Mouse (Mus musculus) heart, embryonic 12.5 days (tissue): ENCODE measurements around the gene Clca1. TPM values are rescaled to one million over a fixed set of nuclear protein-coding genes. Genes with fewer than 3 reads are reported as not detected.

Experiments used
- ATAC-seq: fragments of 200-750 bp; cut with Nextera tagmentation; 2 replicates; pipeline ENCODE4 v1.8.0; 2017; ENCODE audit warnings: moderate TSS enrichment, moderate library complexity; ENCODE audit not compliant: insufficient number of reproducible peaks, low FRiP score
- H3K27ac ChIP-seq: fragments of 300-500 bp; sonication (generic); 2 replicates; pipeline ENCODE4 v1.5.1; 2016; ENCODE audit warnings: mild to moderate bottlenecking, moderate library complexity; ENCODE audit not compliant: poor library complexity, severe bottlenecking
- H3K27me3 ChIP-seq: fragments of 300-500 bp; sonication (generic); replicated peaks from 2 replicates; pipeline ENCODE4 v1.6.1; 2016; ENCODE audit warnings: mild to moderate bottlenecking, moderate library complexity
- H3K36me3 ChIP-seq: fragments of 300-500 bp; sonication (generic); 2 replicates; pipeline ENCODE4 v1.6.1; 2016; ENCODE audit warnings: mild to moderate bottlenecking, moderate library complexity
- H3K4me1 ChIP-seq: fragments of 300-500 bp; sonication (generic); replicated peaks from 2 replicates; pipeline ENCODE4 v1.6.1; 2016; ENCODE audit warnings: mild to moderate bottlenecking
- H3K4me2 ChIP-seq: fragments of 300-500 bp; sonication (generic); 2 replicates; pipeline ENCODE4 v1.6.1; 2016; ENCODE audit warnings: mild to moderate bottlenecking, moderate library complexity
- H3K4me3 ChIP-seq: fragments of 300-500 bp; sonication (generic); 2 replicates; pipeline ENCODE4 v1.5.1; 2016; ENCODE audit warnings: mild to moderate bottlenecking
- H3K9ac ChIP-seq: fragments of 300-500 bp; sonication (generic); 2 replicates; pipeline ENCODE4 v1.6.1; 2016; ENCODE audit warnings: mild to moderate bottlenecking, moderate library complexity
- H3K9me3 ChIP-seq: fragments of 300-500 bp; sonication (generic); replicated peaks from 2 replicates; pipeline ENCODE4 v1.6.1; 2016; ENCODE audit warnings: mild to moderate bottlenecking, moderate library complexity
- WGBS: fragments of 180-500 bp; shearing (Covaris S2); methylation state at CpG from one replicate; pipeline ENCODE4 v1.1.7; 2016; 5-methylcytosine and 5-hydroxymethylcytosine counted together
- polyA plus RNA-seq: library from polyadenylated mRNA; unstranded; fragments of >200 nt; fragmentation: Nextera tagmentation; extraction: Ambion mirVana; gene quantifications from 2 replicates; pipeline ENCODE4 v1.2.1, GENCODE M21; 2016

Clca1 gene
- polyA plus RNA-seq, 1 experiment from 2014 or later: not detected

DNA sequence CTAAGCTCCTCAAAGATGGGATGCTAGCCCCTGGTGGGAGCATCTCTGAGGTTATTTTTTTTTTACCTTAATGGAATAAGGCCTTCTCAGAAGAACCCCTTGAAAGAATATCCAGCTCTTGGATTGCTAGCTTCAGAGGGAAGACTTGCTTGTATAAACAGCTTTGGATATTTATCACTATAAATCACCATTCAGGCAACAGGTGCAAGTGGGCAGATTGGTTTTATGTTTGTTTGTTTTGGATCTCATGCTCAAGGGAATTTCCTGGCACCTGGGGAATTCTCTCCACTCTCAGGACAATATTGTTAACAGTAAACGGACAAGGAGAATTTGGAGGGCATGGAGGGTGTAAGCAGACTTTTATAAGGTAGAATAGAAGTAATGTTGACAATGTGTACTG is 31.7 kb downstream of the Clca1 start:
- no peak overlapping the region for H3K9ac ChIP-seq
- no peaks in the 10 kb centered on the region for H3K9me3 ChIP-seq
- no peak overlapping the region for H3K4me3 ChIP-seq
- no peak for ATAC-seq
- no peaks in the 10 kb centered on the region for H3K27me3 ChIP-seq
- WGBS: 49% methylated on average over 1 of the region's 1 CpGs
- H3K27ac ChIP-seq: no peak overlapping the region
- no peaks in the 10 kb centered on the region for H3K36me3 ChIP-seq
- no peak overlapping the region for H3K4me2 ChIP-seq
- no peaks in the 10 kb centered on the region for H3K4me1 ChIP-seq

- Histone ChIP-seq H3K4me1 (no peaks in the 10 kb centered on the region), H3K27me3 (no peaks in the 10 kb centered on the region), H3K27ac (no peak overlapping the region), H3K9ac (no peak overlapping the region), H3K4me3 (no peak overlapping the region), H3K9me3 (no peaks in the 10 kb centered on the region), H3K36me3 (no peaks in the 10 kb centered on the region), H3K4me2 (no peak overlapping the region)
- ATAC-seq: no peak
- WGBS: 80% methylated on average over 5 of the region's 5 CpGs
Measured at GRCm38 (mm10) chr3:144993055-144993454, 39.5 kb downstream of the Clca1 start.

DNA sequence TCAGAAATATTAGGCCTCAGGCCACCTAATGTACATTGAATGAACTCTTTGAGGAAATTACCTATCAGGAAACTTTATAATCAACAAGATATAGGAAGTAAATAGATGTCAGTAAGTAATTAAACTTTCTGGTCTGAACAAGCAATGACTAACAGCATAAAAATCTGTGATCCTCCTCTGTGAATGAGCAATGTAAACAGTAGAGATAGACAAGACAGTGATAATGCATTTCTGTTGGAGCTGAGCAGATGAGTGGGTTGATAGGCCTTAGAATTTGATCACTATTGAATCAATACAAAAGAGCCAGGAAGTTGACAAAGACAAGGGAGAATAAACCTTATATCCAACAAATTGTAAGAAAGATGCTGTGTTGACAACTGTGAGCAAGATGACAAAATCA is 40.0 kb downstream of the Clca1 start:
- no peak overlapping the region for H3K4me3 ChIP-seq
- H3K9me3 ChIP-seq: no peaks in the 10 kb centered on the region
- no peak overlapping the region for H3K9ac ChIP-seq
- H3K4me1 ChIP-seq: no peaks in the 10 kb centered on the region
- no peak for ATAC-seq
- no peak overlapping the region for H3K4me2 ChIP-seq
- H3K27ac ChIP-seq: no peak overlapping the region
- H3K36me3 ChIP-seq: no peaks in the 10 kb centered on the region
- H3K27me3 ChIP-seq: no peaks in the 10 kb centered on the region

DNA sequence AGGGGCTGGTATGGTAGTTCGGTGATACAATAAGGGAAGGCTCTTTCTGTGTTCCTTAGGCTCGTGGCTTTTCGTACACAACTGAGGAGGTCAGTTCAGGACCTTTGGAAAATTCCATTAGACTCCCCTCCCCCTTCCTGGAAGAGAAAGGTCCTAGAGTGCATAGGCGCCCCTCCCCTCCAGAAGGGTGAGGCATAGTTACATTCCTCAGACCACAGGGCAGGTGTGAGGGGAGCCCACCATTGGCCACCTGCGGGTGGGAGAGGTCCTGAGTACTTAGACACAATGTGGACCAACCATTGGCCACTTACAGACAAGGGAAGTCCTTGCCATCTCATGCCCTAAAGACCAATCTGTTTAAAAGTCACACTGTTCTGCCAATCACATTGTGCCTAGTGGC is 46.7 kb downstream of the Clca1 start:
- Histone ChIP-seq H3K27ac (no peak overlapping the region), H3K36me3 (no peaks in the 10 kb centered on the region), H3K4me1 (no peaks in the 10 kb centered on the region), H3K9ac (no peak overlapping the region), H3K9me3 (no peaks in the 10 kb centered on the region), H3K27me3 (no peaks in the 10 kb centered on the region), H3K4me2 (no peak overlapping the region), H3K4me3 (no peak overlapping the region)
- WGBS: 69% methylated on average over 5 of the region's 5 CpGs
- ATAC-seq: no peak

GRCm38 (mm10) chr3:144980551-144980950 is 52.0 kb downstream of the Clca1 start:
- Histone ChIP-seq H3K4me2 (no peak overlapping the region), H3K4me3 (no peak overlapping the region), H3K9me3 (no peaks in the 10 kb centered on the region), H3K4me1 (no peaks in the 10 kb centered on the region), H3K36me3 (no peaks in the 10 kb centered on the region), H3K9ac (no peak overlapping the region), H3K27ac (no peak overlapping the region), H3K27me3 (no peaks in the 10 kb centered on the region)
- no peak for ATAC-seq
- 80% methylated on average over 6 of the region's 6 CpGs for WGBS

DNA sequence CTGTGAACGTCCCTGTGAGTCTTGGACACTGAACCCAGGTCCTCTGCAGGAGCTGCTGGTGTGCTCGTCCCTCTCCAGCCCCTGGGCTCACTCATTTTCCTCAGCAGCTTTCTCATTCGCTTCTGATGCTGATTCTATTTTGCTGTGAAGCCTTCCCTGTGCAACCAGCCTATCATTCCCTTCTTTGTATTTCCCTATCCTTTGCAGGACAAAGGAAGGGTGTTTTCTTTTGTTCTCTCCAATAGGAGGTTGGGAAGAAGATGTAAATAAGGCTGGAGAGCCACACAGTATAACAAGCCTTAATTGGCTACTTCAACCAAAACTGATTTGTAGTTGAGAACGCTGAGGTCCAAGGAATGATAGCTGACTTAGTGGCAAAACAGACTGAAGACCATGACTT is 54.9 kb downstream of the Clca1 start:
- no peaks in the 10 kb centered on the region for H3K36me3 ChIP-seq
- ATAC-seq: no peak
- no peaks in the 10 kb centered on the region for H3K4me1 ChIP-seq
- H3K9me3 ChIP-seq: no peaks in the 10 kb centered on the region
- no peak overlapping the region for H3K27ac ChIP-seq
- no peak overlapping the region for H3K9ac ChIP-seq
- H3K27me3 ChIP-seq: no peaks in the 10 kb centered on the region
- WGBS: 49% methylated on average over 4 of the region's 4 CpGs
- no peak overlapping the region for H3K4me2 ChIP-seq
- H3K4me3 ChIP-seq: no peak overlapping the region

GRCm38 (mm10) chr3:144976091-144976490 is 56.5 kb downstream of the Clca1 start:
- no peaks in the 10 kb centered on the region for H3K9me3 ChIP-seq
- H3K27ac ChIP-seq: no peak overlapping the region
- H3K4me3 ChIP-seq: no peak overlapping the region
- no peak overlapping the region for H3K4me2 ChIP-seq
- no peak for ATAC-seq
- H3K27me3 ChIP-seq: no peaks in the 10 kb centered on the region
- H3K4me1 ChIP-seq: no peaks in the 10 kb centered on the region
- H3K9ac ChIP-seq: no peak overlapping the region
- 43% methylated on average over 1 of the region's 1 CpGs for WGBS
- H3K36me3 ChIP-seq: no peaks in the 10 kb centered on the region

GRCm38 (mm10) chr3:144974945-144975344 is 57.6 kb downstream of the Clca1 start, which contains the start of gene Clca4a:
Gene Clca4a, minus strand, starts transcription at chr3:144975045.
- Histone ChIP-seq H3K27ac (no peak within 1 kb of the TSS), H3K4me3 (no peak within 1 kb of the TSS)
- no peak for ATAC-seq

GRCm38 (mm10) chr3:144971553-144972270 is 60.9 kb downstream of the Clca1 start:
- WGBS: 57% methylated on average over 9 of the region's 9 CpGs
- Histone ChIP-seq H3K4me2 (no peak overlapping the region), H3K27me3 (no peaks in the 10 kb centered on the region), H3K9me3 (no peaks in the 10 kb centered on the region), H3K27ac (no peak overlapping the region), H3K4me3 (no peak overlapping the region), H3K4me1 (no peaks in the 10 kb centered on the region), H3K36me3 (no peaks in the 10 kb centered on the region), H3K9ac (no peak overlapping the region)
- no peak for ATAC-seq

More at GRCm38 (mm10) chr3:144974945-144975344, 57.6 kb downstream of the Clca1 start, which contains the start of gene Clca4a:
- Histone ChIP-seq H3K4me1 (no peaks in the 10 kb centered on the region), H3K27me3 (no peaks in the 10 kb centered on the region), H3K9me3 (no peaks in the 10 kb centered on the region), H3K9ac (no peak within 1 kb of the TSS), H3K4me2 (no peak within 1 kb of the TSS), H3K36me3 (no peaks in the 10 kb centered on the region)

DNA sequence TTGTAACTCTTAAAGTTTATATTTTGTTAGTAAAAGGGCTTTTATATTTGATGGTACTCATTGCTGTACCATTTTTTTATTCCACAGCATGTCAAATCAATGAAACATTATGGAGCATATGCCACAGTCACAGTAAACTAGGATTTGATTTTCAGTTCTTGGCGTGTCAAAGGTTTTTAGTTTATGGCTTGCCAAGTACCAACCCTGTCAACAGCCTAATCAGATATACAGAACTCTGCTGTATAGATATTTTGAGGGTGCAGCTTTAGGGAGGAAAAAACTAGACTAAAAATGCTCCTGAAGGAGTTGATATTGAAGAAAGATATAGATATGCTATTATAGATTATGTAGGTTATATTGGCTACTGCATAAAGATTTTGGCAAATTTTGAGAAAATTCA is 62.8 kb downstream of the Clca1 start:
- no peaks in the 10 kb centered on the region for H3K9me3 ChIP-seq
- H3K9ac ChIP-seq: no peak overlapping the region
- H3K4me1 ChIP-seq: no peaks in the 10 kb centered on the region
- 77% methylated on average over 1 of the region's 1 CpGs for WGBS
- H3K27ac ChIP-seq: no peak overlapping the region
- no peaks in the 10 kb centered on the region for H3K27me3 ChIP-seq
- H3K4me2 ChIP-seq: no peak overlapping the region
- H3K36me3 ChIP-seq: no peaks in the 10 kb centered on the region
- H3K4me3 ChIP-seq: no peak overlapping the region
- ATAC-seq: no peak

DNA sequence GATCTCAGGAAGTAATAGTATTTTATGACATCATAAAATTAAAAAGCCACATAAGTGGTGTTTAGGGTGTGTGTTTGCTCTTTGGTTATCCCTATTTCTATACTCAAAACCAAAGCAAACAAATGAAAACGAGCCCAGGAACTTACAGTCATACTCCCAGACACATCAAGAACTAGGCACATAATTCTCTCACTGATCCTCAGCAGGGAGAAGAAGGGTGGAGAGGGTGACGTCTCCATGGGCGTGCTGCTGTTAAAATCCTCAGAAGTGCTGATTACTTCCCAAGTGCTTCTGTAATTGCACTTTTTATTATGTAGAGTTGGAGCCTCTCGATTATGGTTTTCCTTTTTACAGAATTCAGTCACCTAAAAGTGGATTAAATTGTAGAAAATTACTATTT is 66.5 kb downstream of the Clca1 start:
- Histone ChIP-seq H3K9ac (no peak overlapping the region), H3K27ac (no peak overlapping the region), H3K4me1 (no peaks in the 10 kb centered on the region), H3K4me2 (no peak overlapping the region), H3K4me3 (no peak overlapping the region), H3K9me3 (no peaks in the 10 kb centered on the region), H3K36me3 (no peaks in the 10 kb centered on the region), H3K27me3 (no peaks in the 10 kb centered on the region)
- WGBS: 59% methylated on average over 4 of the region's 4 CpGs
- no peak for ATAC-seq
